Mouse (Mus musculus): ENCODE results near the gene Cd164l2.

Cd164l2 gene

DNA sequence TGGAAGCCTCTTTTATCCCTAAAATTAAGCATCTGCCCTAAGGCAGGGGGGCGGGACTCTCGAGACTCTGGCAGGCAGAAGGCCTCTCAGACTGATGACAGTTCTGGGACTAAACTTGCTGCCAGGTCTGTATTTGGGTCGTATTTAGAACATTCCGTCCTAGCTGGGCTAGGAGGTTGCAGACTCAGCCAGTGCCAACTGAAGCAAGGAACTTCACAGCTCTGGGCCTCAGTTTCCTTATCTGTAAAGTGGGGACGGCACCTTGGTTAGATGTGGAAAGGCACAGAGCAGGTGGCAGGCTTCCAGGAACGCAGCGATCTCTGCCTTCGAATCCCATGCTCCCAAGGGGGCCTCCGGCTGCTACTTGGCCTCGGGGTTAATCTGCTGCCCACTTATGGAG, 14.1 kb downstream of the Cd164l2 start:
- DNase-seq: no peak

DNA sequence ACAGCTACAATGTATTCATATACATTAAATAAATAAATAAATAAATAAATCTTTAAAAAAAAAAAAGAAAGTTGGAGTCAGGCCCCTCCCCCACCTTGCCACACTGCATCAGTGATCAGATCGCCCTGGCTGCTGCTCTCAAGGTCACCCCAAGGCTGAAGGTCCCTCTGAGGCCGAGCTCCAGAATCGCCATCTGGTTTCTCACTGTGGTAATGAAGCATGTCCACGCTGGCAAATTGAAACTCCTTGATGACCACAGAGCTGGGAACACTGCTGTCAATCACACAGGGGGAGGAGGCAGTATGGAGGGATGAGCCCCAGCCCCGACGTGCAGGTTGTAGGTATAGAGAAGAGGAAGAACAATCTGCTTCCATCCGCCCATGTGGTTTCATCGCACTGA, 15.7 kb downstream of the Cd164l2 start:
- no peak for DNase-seq

DNA sequence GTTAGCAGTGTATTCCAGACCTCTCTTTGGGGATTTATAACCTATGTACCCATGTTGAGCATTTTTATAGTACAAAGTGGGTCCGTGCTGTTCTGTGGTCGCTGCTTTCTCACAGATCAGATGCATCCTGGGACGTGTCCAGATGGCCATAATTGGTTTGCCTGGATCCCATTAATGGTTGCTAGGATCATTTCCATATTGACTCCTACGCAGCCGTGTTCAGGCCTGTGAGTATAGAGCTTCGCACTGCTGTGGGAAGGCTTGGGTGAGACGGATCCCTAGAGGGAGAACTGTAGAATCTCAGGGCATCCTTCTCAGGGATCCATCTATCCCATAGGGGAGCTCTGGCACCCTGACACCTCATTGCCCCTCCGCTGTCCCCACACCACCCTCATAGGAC, 17.7 kb downstream of the Cd164l2 start:
- no peak for DNase-seq

DNA sequence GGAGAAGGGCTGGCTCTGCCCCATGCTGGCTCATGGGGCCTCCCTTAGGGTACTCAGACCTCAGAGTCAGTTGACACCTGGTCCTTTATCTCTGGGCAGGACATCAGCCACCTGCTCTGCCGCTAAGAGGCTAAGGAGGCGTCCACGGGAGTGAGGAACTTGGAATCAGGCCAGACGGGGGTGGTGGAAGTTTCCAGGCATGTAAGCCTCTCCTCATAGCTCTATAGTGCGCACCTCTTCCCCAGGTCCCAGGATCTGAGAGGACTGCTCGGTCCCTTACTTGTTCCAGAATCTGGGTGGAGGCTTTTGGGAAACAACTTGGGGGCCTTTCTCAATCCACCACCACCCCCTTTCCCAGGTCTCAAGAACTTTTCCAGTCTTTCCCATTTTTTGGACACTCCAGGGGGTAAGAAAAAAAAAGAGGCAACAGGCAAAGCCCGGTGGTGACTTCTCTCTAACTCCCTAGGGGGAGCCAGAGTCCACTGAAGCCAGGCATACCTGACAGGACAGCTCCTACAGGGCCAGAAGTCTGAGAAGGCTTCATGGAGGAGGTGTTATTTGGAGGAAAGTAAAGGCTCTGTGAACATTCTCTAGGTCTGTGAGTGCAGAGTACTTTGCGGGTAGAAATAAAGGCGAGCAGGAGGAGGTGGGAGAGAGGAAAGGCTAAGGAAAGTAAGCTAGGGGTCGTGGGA, 21.5 kb downstream of the Cd164l2 start:
- peak in 1 of 2 experiments; percentile 38 for DNase-seq

DNA sequence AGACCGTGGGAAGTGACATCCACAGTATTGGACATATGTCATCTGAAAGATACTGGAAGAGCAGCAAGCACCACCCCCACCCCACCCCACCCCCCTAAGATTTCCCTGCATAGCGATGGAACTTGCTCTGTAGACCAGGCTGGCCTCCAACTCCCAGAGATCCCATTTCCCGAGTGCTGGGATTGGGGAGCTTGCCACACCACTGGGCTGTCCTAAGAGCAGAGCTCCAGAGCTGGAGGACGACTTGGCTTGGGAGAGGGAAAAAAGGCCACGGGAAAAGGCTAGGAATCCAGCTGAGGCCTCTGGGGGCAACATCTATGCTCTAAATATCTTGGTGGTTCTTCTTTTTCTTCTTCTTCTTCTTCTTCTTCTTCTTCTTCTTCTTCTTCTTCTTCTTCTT, 22.8 kb downstream of the Cd164l2 start:
- DNase-seq: no peak

DNA sequence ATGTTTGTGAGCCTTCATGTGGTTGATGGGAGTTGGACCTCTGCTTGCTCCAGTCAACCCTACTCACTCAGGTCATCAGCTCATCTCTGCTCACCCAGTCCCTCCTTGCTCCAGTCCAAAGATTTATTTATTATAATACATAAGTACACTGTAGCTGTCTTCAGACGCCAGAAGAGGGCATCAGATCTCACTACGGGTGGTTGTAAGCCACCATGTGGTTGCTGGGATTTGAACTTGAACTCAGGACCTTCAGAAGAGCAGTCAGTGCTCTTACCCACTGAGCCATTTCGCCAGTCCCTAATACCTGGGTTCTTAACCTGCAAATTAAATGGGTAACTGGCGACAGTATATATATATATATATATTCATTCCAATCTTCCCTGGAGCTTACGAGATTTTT, 23.5 kb downstream of the Cd164l2 start:
- DNase-seq: no peak

DNA sequence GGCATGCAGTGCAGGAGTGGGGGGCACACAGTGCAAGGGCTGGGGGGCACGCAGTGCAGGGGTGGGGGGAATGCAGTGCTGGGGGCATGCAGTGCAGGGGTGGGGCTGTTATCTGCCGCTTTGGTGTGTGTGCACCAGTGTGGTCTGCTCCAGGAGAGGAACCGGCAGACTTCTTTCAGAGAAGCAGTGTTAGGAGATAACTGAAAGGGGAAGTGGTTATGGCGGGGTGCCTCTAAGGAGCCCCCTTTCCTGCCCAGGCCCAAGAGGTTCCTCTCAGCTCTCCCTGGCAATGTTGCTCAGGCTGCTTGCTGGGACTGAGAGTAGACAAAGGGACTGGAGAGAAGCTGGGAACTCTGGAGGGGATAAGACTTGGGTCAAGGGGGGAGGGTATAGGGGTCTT, 26.0 kb downstream of the Cd164l2 start:
- DNase-seq: no peak

DNA sequence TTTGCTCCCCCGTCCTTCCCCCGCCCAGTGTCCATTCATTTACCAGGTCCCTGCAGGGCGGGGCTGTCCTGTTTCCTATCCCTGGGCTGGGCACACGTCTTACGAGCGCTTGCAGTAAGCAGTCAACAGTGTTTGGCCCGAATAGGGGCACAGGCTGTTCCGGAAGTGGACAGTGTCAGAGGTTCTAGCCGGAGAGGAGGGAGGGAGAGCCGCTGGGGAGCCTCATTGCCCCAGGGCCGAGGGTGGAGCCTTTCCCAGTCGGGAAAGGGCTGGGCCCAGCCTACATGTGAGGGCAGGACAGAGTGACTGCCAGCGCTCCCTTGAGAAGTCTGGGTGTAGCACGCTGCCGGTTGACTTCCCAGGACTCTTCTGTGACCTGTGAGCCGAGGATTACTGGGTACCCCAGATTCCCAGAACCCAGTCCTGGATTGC, 28.6 kb downstream of the Cd164l2 start, which contains the start of gene Map3k6:
Map3k6 (plus strand) TSS at position 329 of the 432 bp plus-strand sequence.
- DNase-seq: peak; percentile 23 to 25

DNA sequence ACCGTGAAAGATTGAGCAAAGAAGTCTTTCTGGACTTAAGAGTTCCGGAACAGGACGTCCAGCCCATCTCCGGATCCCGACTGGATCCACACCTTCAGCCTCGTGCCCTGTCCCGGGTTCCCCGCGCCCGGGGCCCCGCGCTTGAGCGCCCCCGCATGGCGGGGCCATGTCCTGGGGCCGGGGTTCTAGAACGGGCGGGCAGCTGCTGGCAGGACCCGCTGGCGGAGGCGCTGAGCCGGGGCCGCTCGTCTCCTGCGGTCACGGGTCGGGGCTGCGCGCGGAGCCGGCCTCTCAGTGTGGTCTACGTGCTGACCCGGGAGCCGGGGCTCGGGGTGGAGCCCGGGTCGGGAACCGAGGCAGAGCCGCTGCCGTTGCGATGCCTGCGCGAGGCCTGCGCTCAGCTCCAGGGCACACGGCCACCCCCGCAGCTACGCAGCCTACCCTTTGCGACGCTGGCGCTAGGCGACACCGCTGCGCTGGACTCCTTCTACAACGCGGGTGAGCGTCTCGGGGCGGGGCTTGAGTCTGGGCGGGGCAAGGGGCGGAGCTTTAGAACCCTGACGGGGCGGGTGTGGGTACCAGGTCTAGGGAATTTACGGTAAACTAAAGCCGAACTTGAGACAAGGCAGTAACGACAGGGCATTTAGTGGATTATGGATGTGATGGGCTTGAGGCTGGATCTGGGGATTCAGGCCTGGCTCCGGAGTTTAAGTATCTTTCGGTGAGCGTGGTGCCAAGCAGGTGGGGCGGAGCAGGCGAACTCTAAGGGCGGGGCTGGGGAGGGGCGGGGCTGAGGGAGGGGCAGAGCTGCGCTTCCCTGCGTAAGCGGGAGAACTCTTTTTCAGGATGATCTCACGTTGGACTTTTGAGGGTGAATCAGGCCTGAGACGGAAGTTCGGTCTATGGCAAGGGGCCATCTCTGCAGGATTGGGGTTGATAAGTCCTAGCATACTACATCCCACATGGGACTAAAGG, 29.3 kb downstream of the Cd164l2 start:
- peak; percentile 81 to 86 for DNase-seq

DNA sequence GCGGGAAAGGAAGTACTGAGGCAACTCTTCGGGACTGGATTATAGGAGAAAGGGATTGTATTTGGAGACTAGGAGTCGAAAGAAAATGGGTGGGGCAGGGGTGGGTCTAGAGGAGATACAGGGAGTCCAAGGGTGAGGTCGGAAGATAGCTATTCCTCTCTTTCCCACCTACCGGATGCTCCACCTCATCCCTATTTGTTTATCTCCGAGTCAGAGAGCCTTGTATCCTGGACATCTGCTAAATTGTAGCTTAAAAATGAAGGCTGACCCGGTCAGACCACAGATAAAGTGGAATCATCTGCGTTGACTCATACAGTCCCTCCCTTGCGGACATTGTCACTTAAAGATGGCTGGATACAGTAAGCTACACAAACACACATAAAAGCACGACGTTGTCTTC, 30.0 kb downstream of the Cd164l2 start:
- no peak for DNase-seq

DNA sequence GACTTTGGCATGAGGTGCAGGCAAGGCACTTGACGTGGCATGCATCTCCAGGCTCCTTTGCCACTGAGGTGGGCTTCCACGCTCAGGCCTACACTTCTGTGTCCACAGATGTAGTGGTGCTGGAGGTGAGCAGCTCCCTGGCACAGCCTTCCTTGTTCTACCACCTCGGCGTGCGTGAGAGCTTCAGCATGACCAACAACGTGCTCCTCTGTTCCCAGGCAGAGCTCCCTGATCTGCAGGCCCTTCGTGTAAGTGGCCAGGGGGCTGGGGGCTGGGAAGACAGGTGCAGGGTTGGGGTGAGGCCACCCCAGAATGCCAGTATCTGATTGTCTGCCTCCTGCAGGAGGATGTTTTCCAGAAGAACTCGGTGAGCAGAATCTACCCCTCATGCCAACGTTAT, 30.8 kb downstream of the Cd164l2 start:
- DNase-seq: no peak

DNA sequence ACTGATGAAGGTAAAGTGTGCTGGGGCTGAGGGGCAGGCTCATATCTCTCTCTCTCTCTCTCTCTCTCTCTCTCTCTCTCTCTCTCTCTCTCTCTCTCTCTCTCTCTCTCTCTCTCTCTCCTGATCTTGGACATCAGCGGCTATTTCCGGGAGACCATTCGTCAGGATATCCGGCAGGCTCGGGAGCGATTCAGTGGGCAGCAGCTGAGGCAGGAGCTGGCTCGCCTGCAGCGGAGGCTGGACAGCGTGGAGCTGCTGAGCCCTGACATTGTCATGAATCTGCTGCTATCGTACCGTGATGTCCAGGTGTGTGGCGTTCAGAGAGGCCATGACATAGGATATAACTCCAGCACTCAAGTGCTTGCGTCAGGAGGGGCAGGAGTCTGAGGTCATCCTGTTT, 31.6 kb downstream of the Cd164l2 start:
- no peak for DNase-seq

DNA sequence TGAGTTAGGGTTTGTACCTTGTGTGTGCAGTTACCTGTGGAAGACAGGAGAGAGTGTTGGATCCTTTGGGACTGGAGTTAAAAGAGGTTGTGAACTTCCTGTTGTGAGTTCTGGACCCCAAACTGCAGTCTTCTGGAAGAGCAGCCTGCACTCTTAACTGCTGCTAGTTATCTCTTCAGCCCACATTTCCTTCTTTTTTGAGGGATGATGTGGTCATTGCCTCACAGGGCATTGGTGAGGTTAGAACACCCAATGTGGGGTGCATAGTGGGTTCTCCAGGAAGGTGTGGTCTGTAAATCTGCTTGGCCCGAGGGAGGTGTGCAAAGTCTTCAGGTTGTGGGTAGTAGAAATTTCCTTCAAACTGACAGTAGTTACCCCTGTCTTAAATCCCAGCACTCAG, 32.4 kb downstream of the Cd164l2 start:
- DNase-seq: no peak

DNA sequence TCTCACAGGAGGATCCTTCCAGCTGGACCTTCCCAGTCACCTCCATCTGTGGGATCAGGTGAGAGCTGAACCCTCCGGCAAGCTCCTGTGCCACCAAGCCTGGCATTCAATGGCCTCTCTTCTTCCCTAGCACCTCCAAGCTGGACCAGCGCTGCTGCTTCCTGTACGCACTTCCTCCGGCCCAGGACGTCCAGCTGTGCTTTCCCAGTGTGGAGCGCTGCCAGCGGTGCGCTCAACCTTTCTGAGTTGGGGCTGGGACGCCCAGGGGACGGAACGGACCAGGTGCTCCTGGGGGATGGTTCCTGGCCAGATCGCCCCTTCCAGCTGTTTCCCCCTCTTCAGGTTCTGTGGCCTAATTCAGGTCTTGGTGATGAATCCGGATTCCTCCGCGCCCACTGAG, 35.1 kb downstream of the Cd164l2 start:
- DNase-seq: no peak

DNA sequence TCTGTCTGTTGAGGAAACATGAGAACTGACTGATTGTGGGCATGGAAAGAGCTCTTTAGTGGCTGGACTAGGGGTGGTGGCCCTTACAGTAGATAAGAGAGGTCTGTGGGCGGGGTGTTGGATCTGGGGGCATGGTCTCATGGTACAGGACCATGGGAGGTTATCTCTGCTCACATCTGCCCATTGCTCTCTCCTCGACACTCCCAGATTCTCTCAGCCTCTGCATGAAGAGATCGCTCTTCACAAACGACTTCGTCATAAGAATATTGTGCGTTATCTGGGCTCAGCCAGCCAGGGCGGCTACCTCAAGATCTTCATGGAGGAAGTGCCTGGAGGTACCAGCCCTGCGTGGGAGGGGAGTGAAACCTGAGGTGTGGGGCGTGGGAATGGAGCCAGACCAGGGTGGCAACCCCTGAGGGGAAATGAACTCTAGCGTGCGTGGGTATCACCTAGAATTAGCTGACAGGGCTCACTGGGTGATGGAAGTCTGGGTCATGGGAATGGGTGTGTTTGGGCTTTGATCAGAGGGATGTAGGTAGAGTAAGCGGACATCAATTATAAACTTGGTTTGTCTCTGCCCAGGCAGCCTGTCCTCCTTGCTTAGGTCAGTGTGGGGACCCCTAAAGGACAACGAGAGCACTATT, 36.0 kb downstream of the Cd164l2 start:
- DNase-seq: no peak

DNA sequence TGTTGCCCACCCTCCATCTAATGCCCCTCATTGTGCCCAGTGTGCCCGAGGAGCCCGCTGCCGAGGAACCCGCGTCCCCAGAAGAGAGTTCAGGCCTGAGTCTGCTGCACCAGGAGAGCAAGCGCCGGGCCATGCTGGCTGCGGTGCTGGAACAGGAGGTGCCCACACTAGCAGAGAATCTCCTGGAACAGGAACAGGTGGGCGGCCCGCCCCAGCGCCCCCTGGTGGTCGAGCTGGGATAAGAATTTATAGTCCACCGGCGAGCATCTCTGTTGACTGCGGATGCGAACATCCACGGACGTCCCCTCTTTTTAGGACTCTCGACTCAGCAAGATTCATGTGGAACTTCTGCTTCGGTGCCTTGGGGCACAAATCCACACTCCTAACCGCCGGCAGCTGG, 38.7 kb downstream of the Cd164l2 start:
- peak; percentile 90 to 92 for DNase-seq

DNA sequence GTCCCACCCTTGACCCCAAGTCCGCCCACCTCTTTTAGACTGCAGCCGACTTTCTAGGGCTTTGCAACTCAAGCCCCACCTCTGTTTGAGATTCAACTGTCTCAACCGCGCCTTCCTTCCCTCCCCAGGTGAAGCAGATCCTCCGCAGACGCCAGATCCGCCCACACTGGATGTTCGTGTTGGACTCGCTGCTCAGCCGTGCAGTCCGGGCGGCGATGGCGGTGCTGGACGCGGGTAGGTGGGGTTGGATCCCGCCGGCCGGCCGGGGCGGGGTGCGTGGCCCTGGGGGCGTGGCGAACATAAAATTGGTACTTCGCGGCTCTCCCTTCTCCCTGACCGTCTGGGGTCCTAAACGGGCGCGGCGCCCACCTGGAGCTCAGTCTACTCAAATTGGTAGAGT, 39.3 kb downstream of the Cd164l2 start:
- DNase-seq: peak; percentile 33 to 43

DNA sequence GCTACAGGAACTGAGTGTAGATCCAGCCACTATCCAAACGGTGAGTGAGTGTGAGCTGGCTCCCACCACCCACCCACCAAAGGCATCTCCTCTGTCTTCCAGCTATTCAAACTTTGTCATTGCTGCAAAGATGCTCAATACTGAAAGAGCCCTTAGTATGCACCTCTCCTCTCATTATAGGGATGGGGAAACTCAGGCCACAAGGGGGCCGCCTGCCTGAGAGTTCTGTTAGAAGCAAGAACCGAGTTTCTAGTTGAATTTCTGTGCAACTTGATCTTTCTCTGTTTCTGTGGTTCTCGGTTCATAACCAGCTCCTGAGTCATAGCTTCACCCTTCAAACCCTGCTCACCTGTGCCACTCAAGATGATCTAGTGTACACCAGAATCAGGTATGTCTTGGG, 40.2 kb downstream of the Cd164l2 start:
- DNase-seq: no peak

DNA sequence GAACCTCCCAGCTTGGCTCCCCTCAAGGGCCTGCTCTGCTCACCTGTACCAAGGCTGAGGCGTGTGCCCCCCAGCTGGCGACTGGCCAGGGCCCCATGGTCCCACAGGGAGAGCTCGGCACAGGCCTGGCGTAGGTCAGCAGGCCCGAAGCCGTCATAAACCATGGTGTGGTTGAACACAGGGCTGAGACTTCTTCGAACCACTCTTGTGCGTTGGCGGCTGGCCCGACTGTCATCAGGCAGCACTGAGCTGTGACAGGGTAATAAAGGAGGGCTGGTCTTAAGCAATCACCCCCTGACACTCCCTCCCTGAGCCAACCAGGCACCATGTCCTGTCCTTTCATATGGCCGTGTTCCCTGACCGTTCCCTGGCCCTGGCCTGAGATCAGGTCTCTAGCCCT, 41.5 kb downstream of the Cd164l2 start:
- no peak for DNase-seq

DNA sequence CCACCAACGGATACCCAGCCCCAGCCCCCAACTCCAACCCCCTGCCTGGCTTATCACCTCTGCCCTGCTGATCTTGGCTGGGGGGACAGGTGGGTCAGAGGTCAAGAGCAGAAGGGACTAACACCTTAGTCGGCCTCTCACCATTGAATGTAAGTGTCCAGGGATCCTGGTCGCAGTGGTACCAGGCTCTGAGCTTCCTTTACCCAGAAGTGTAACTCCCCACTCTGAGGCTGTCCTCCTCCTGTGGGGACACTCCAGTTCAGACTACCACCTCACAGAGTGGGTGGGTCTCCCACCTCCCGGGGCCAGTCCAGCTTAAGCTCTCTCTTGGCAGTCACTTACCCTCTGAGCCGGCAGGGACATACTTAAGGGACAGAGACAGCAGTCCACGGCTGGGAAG, 43.5 kb downstream of the Cd164l2 start:
- DNase-seq: no peak

DNA sequence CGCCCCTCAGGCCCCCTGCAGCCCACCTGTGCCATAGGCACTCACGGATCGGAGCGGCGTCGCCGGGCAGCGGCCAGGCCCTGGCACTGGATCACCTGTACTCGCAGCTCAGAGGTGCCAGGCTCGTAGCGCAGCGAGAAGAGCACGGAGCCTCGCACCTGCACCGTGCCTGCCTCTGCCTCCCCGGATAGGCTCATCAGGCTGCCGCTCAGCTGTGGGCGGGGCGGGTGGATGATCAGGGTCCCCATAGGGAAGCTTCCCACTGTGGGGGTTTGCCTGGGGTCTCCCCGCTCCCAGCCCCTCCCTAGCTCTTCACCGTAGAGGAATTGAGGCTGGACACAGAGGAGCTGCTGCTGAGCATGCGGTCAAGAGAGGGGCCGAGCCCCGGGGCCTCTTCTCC, 44.9 kb downstream of the Cd164l2 start:
- DNase-seq: no peak

DNA sequence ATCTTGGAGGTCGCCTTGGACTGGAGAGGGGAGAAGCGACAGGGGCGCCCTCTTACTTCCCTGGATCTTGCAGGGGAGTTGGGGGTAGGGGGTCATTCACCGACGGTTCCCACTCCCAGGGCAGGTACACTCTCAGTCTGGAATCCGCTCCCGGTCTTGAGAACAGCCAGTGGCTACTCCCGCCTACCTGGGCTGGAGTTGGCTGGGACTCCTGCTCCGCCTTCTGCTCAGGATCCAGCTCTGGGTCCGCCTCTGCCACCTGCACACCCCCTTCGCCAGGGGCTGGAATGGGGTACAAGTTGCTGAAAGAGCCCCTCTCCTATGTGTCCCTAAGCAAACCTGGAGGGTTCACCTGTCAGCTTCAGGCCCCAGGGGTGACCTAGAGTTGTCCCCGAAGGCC, 45.3 kb downstream of the Cd164l2 start:
- no peak for DNase-seq

DNA sequence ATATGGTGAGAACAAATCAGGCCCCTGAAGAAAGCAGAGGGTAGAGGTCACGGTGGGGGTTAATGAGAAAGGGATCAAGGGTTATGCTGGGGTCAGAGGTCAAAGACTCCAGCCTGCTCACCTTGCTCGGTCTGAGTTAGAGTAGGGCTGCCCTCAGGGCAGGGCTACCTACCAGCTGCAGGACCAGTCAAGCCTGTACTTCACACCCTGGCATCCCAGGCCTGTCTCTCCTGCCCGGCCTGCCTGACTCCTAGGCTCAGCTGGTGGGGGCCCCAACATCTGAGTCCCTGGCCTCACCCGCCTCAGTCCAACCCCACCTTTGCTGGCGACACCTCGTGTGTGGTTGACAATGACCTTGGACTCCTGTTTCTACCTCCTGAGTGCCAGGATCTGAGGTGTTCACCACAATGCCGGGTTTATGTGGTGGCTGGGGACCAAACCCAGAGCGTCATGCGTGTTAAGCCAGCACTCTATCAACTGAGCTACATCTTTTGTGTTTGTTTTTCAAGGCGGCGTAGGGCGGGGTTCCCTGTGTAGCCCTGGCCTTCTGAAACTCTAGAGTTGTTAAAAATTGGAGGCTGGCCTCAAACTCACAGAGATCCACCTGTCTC, 46.0 kb downstream of the Cd164l2 start:
- DNase-seq: no peak

All from cerebellum, adult 18-20 months (tissue).